Mouse (Mus musculus) thymus, postnatal 25 days (tissue): Measurements from ENCODE around the gene Dtd2.

Source experiments
- DNase-seq: peaks from one replicate; pipeline ENCODE4 v3.0.0; 2022

Gene Dtd2

GRCm38 (mm10) chr12:51983625-51984024, 22.7 kb downstream of the Dtd2 start:
- no peak for DNase-seq

- DNase-seq: no peak
Measured at GRCm38 (mm10) chr12:51976531-51976930, 29.8 kb downstream of the Dtd2 start.

- DNase-seq: no peak
Measured at GRCm38 (mm10) chr12:51974381-51974780, 31.9 kb downstream of the Dtd2 start.

- no peak for DNase-seq
Measured at GRCm38 (mm10) chr12:51972269-51973065, 33.8 kb downstream of the Dtd2 start.

GRCm38 (mm10) chr12:51971070-51971664, 35.1 kb downstream of the Dtd2 start, which contains the start of gene Heatr5a:
Gene Heatr5a, minus strand, starts transcription at chr12:51971321.
- DNase-seq: peak; percentile 88

GRCm38 (mm10) chr12:51970352-51971069, 35.8 kb downstream of the Dtd2 start:
- no peak for DNase-seq

GRCm38 (mm10) chr12:51969876-51970275, 36.4 kb downstream of the Dtd2 start:
- no peak for DNase-seq

GRCm38 (mm10) chr12:51969092-51969491, 37.2 kb downstream of the Dtd2 start:
- no peak for DNase-seq

- DNase-seq: no peak
Measured at GRCm38 (mm10) chr12:51967915-51968595, 38.2 kb downstream of the Dtd2 start.

- DNase-seq: no peak
Measured at GRCm38 (mm10) chr12:51957626-51958025, 48.7 kb downstream of the Dtd2 start.

- no peak for DNase-seq
Measured at GRCm38 (mm10) chr12:51952309-51952708, 54.0 kb downstream of the Dtd2 start.

- no peak for DNase-seq
Measured at GRCm38 (mm10) chr12:51947498-51947945, 58.8 kb downstream of the Dtd2 start.

- DNase-seq: no peak
Measured at GRCm38 (mm10) chr12:51945331-51945730, 61.0 kb downstream of the Dtd2 start.

GRCm38 (mm10) chr12:51939848-51940247, 66.5 kb downstream of the Dtd2 start:
- DNase-seq: no peak
